Mouse (Mus musculus) duodenum, adult 2 months (tissue): ENCODE data around the gene Dnajc1. TPM values are rescaled to one million over a fixed set of nuclear protein-coding genes. Genes with fewer than 3 reads are reported as not detected.

ENCODE experiments used
- polyA plus RNA-seq: library from polyadenylated mRNA; depleted of rRNA; stranded (reverse); fragments of >200 nt; gene quantifications from 2 replicates; pipeline ENCODE4 v1.2.3, GENCODE M21; 2012; ENCODE audit warnings: low replicate concordance; rRNA removed

Gene Dnajc1
- polyA plus RNA-seq = 14.6 and 41.5 TPM in 2 replicates

GRCm38 (mm10) chr2:18392331-18393021 is at the start of gene Dnajc1:
Gene Dnajc1, minus strand, starts transcription at chr2:18392830.

